Mouse (Mus musculus): Measurements from ENCODE around the gene Dpf3.

Dpf3 gene

GRCm38 (mm10) chr12:83211146-83211822 lies 276.2 kb downstream of the Dpf3 start:
- no peak for DNase-seq (ENCODE audit: low read depth, low spot score)

GRCm38 (mm10) chr12:83210735-83211134 lies 276.8 kb downstream of the Dpf3 start:
- no peak for DNase-seq (ENCODE audit: low read depth, low spot score)

- no peak for DNase-seq (ENCODE audit: low read depth, low spot score)
Observed at GRCm38 (mm10) chr12:83210294-83210693, 277.2 kb downstream of the Dpf3 start.

- DNase-seq (ENCODE audit: low read depth, low spot score): no peak
Observed at GRCm38 (mm10) chr12:83209461-83209860, 278.1 kb downstream of the Dpf3 start.

GRCm38 (mm10) chr12:83208841-83209240 lies 278.7 kb downstream of the Dpf3 start:
- DNase-seq (ENCODE audit: low read depth, low spot score): no peak

GRCm38 (mm10) chr12:83208011-83208410 lies 279.5 kb downstream of the Dpf3 start:
- no peak for DNase-seq (ENCODE audit: low read depth, low spot score)

- DNase-seq (ENCODE audit: low read depth, low spot score): no peak
Observed at GRCm38 (mm10) chr12:83207481-83207880, 280.0 kb downstream of the Dpf3 start.

GRCm38 (mm10) chr12:83206866-83207265 lies 280.6 kb downstream of the Dpf3 start:
- DNase-seq (ENCODE audit: low read depth, low spot score): no peak

- DNase-seq (ENCODE audit: low read depth, low spot score): no peak
Observed at GRCm38 (mm10) chr12:83204361-83204760, 283.2 kb downstream of the Dpf3 start.

- DNase-seq (ENCODE audit: low read depth, low spot score): no peak
Observed at GRCm38 (mm10) chr12:83201674-83202073, 285.8 kb downstream of the Dpf3 start.

GRCm38 (mm10) chr12:83180561-83180960 lies 307.0 kb downstream of the Dpf3 start:
- DNase-seq (ENCODE audit: low read depth, low spot score): no peak

GRCm38 (mm10) chr12:83179860-83180259 lies 307.7 kb downstream of the Dpf3 start:
- DNase-seq (ENCODE audit: low read depth, low spot score): no peak

- DNase-seq (ENCODE audit: low read depth, low spot score): no peak
Observed at GRCm38 (mm10) chr12:83178770-83179169, 308.7 kb downstream of the Dpf3 start.

GRCm38 (mm10) chr12:83169495-83170209 lies 317.9 kb downstream of the Dpf3 start:
- peak; percentile 41 for DNase-seq (ENCODE audit: low read depth, low spot score)

GRCm38 (mm10) chr12:83168310-83168709 lies 319.2 kb downstream of the Dpf3 start:
- no peak for DNase-seq (ENCODE audit: low read depth, low spot score)

GRCm38 (mm10) chr12:83165058-83165457 lies 322.5 kb downstream of the Dpf3 start:
- no peak for DNase-seq (ENCODE audit: low read depth, low spot score)

All from retina, adult 2 months (tissue).